Mouse (Mus musculus): ENCODE data around the gene Adamts17.

- TF ChIP-seq CTCF (conservative IDR thresholded peaks at IDR 0.05; ENCODE audit: low read length) = no peak
- no peak for TF ChIP-seq POU5F1 (IDR thresholded peaks at IDR 0.05; ENCODE audit: borderline replicate concordance, low read length)
- no peak for TF ChIP-seq NANOG (IDR thresholded peaks at IDR 0.05; ENCODE audit: borderline replicate concordance, low read length)
Observed at GRCm38 (mm10) chr7:67173522-67174195, 334.1 kb downstream of the Adamts17 start.

Data from E14TG2a.4 (cell line).